Mouse (Mus musculus): ENCODE results near the gene Elovl4. TPM values are rescaled to one million over a fixed set of nuclear protein-coding genes. Genes with fewer than 3 reads are reported as not detected.

Gene Elovl4
- polyA plus RNA-seq, 1 experiment from 2014 or later: 0.20 TPM

Other genes starting within 250 kb of the Elovl4 start
- 15.9 and 16.6 TPM in 2 replicates for gene Ttk, start 28.4 kb upstream of the Elovl4 start, polyA plus RNA-seq (2015; fragmentation: Nextera tagmentation; extraction: Ambion mirVana)
- gene Bckdhb, start 118.9 kb upstream of the Elovl4 start, polyA plus RNA-seq (2015; fragmentation: Nextera tagmentation; extraction: Ambion mirVana): 33.6 and 34.1 TPM in 2 replicates

Data from liver, embryonic 15.5 days (tissue).